Mouse (Mus musculus) inflammation-experienced regulatory T-cells (primary cell): ENCODE results near the gene Tbx1. TPM values are rescaled to one million over a fixed set of nuclear protein-coding genes. Genes with fewer than 3 reads are reported as not detected.

ENCODE experiments used
- polyA plus RNA-seq, 2 experiments: library from polyadenylated mRNA; unstranded; fragments of 100-300 nt; shearing (Covaris generic); gene quantifications; one replicate each; pipeline ENCODE4 v1.2.1; 2017

Tbx1 gene
- not detected for polyA plus RNA-seq

GRCm38 (mm10) chr16:18589804-18590790 lies at the start of gene Tbx1:
Tbx1 (minus strand) TSS chr16:18590671.

DNA sequence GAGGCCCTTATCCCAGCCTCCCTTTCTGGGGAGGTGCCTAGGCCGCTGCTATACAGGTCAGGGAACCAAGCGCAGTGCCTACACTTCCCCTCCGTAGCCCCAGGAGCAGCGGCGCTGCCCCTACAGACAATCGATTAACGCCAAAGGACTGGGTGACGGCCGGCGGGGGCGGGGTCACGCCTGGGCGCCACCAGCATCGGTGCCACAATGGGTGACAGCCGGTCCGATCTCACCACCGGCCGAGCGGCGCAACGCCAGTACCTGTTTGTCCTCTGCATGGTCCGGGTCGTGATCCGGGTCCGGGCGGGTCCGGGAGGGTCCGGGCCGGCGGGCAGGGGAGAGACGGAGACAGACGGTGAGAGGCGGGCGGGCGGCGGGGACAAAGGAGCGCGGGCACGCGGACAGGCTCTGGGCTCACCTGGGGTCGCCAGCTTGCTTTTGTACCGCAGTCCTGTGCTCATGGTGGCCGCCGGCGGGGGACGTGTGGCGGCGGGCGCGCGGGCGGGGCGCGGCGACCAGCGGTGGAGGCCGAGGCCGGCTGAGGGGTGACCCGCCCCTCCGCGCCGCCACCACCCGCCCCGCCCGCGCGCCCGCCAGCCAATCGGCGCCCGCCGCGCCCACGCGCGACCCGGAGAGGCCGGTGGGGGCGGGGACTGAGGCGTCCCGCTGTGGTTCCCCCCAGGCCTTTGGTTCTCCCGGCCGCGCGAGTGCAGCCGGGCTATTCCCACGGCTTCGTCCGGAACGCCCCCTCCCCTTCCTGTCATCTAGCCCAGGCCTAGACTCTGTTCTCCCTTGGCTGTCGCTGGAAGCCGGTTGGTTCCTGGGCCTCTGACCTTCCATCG lies 39.1 kb upstream of the Tbx1 start, which contains the start of gene Sept5:
Sept5 (minus strand) TSS at position 565 of the 842 bp plus-strand sequence.

DNA sequence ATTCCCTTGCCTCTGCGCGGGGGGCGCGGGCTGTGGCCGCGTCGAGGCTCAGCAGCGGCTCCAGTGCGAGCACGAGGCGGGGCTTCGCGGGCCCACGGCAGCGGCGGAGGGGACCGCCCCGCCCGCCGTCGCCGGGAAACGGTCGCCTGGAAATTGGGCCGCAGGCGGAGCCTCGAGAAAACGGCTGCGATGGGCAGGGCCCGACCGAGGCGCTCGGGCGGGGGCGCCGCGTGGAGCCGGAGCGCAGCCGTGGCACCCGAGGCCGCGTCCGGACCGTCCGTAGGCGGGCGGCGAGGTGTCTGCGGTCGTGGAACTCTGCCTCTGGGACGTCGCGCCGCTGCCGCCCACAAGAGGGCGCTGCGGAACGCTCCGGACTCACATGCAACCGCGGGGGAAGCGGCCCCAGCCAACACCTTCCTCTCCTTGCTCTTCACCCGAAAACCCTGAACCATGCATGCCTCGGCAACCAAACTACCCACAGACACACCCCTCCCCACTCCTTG lies 36.0 kb upstream of the Tbx1 start, which contains the start of gene Gm49601:
Gm49601 (minus strand) TSS at position 52 of the 503 bp plus-strand sequence.

GRCm38 (mm10) chr16:18622019-18622418 lies 31.5 kb upstream of the Tbx1 start, which contains the start of gene Gp1bb:
Gp1bb (minus strand) TSS chr16:18622403.

Other genes with a start within 250 kb of the Tbx1 start
- 10 to 100 TPM; 58.5 to 71.9 TPM for gene Tango2, start 242.6 kb downstream of the Tbx1 start, polyA plus RNA-seq
- gene Arvcf, start 242.5 kb downstream of the Tbx1 start, polyA plus RNA-seq: 1 to 10 TPM; 1.1 to 1.7 TPM
- gene Txnrd2, start 164.3 kb downstream of the Tbx1 start, polyA plus RNA-seq: 10 to 100 TPM; 30.2 to 39.9 TPM
- 10 to 100 TPM; 42.9 to 67.2 TPM for gene Comt, start 163.8 kb downstream of the Tbx1 start, polyA plus RNA-seq
- gene Gnb1l, start 92.0 kb downstream of the Tbx1 start, polyA plus RNA-seq: 10 to 100 TPM; 17.6 to 22.6 TPM
- under 1 TPM in 1 of 2 experiments, not detected in 1; 0.44 TPM for gene Rtl10, start 91.8 kb downstream of the Tbx1 start, polyA plus RNA-seq
- under 1 TPM in 1 of 2 experiments, not detected in 1; 0.13 TPM for gene Gp1bb, start 31.7 kb upstream of the Tbx1 start, polyA plus RNA-seq
- 1 to 10 TPM in 1 of 2 experiments, under 1 TPM in 1; 0.18 to 1.1 TPM for gene Gm49601, start 35.8 kb upstream of the Tbx1 start, polyA plus RNA-seq
- gene Sept5, start 39.3 kb upstream of the Tbx1 start, polyA plus RNA-seq: 1 to 10 TPM in 1 of 2 experiments, not detected in 1; 1.5 TPM
- 1 to 10 TPM in 1 of 2 experiments, under 1 TPM in 1; 0.18 to 1.3 TPM for gene Cldn5, start 186.2 kb upstream of the Tbx1 start, polyA plus RNA-seq
- gene Ufd1, start 221.1 kb upstream of the Tbx1 start, polyA plus RNA-seq: 100 to 1,000 TPM; 126 to 146 TPM
- 1 to 10 TPM; 3.9 to 4.0 TPM for gene Cdc45, start 221.3 kb upstream of the Tbx1 start, polyA plus RNA-seq
- gene 2510002D24Rik, start 245.9 kb upstream of the Tbx1 start, polyA plus RNA-seq: 100 to 1,000 TPM in 1 of 2 experiments, 10 to 100 TPM in 1; 85.1 to 104 TPM
- not detected for gene Gm28539, start 245.9 kb upstream of the Tbx1 start, polyA plus RNA-seq